Mouse (Mus musculus) right cerebral cortex, postnatal 4 days (tissue): ENCODE data around the gene Rtn4.
"Not testable (repeated sequence)": the region's sequence is repeated elsewhere in the genome, so short reads cannot be mapped to it uniquely, and the experiment has no call there.

Experiments used
- DNase-seq: peaks from one replicate; pipeline ENCODE4 v3.0.0-alpha.2; 2022

Gene Rtn4

GRCm38 (mm10) chr11:29714789-29715188 lies 22.0 kb downstream of the Rtn4 start:
- DNase-seq = no peak

GRCm38 (mm10) chr11:29715499-29715898 lies 22.8 kb downstream of the Rtn4 start:
- no peak for DNase-seq

GRCm38 (mm10) chr11:29718541-29718940 lies 25.8 kb downstream of the Rtn4 start:
- no peak for DNase-seq

- no peak for DNase-seq
Measured at GRCm38 (mm10) chr11:29719597-29719996, 26.9 kb downstream of the Rtn4 start.

GRCm38 (mm10) chr11:29724213-29724612 lies 31.5 kb downstream of the Rtn4 start:
- no peak for DNase-seq

- DNase-seq = no peak
Measured at GRCm38 (mm10) chr11:29725167-29725566, 32.4 kb downstream of the Rtn4 start.

GRCm38 (mm10) chr11:29725610-29726009 lies 32.9 kb downstream of the Rtn4 start:
- DNase-seq = no peak

- no peak for DNase-seq
Measured at GRCm38 (mm10) chr11:29727901-29728300, 35.2 kb downstream of the Rtn4 start.

GRCm38 (mm10) chr11:29739752-29740151 lies 47.0 kb downstream of the Rtn4 start:
- no peak for DNase-seq

GRCm38 (mm10) chr11:29744760-29745430 lies 52.1 kb downstream of the Rtn4 start:
- no peak for DNase-seq

- DNase-seq = no peak
Measured at GRCm38 (mm10) chr11:29745513-29745912, 52.8 kb downstream of the Rtn4 start.

GRCm38 (mm10) chr11:29746203-29746602 lies 53.5 kb downstream of the Rtn4 start:
- no peak for DNase-seq

- no peak for DNase-seq
Measured at GRCm38 (mm10) chr11:29747365-29747764, 54.6 kb downstream of the Rtn4 start.

GRCm38 (mm10) chr11:29747881-29748280 lies 55.1 kb downstream of the Rtn4 start:
- no peak for DNase-seq

- no peak for DNase-seq
Measured at GRCm38 (mm10) chr11:29748750-29749467, 56.2 kb downstream of the Rtn4 start.

GRCm38 (mm10) chr11:29749468-29749829 lies 56.7 kb downstream of the Rtn4 start:
- DNase-seq = no peak

- no peak for DNase-seq
Measured at GRCm38 (mm10) chr11:29751013-29751412, 58.3 kb downstream of the Rtn4 start.

GRCm38 (mm10) chr11:29751648-29752611 lies 59.2 kb downstream of the Rtn4 start:
- no peak for DNase-seq

- DNase-seq = not testable (repeated sequence)
Measured at GRCm38 (mm10) chr11:29756007-29756406, 63.3 kb downstream of the Rtn4 start.

- no peak for DNase-seq
Measured at GRCm38 (mm10) chr11:29758617-29759016, 65.9 kb downstream of the Rtn4 start.

GRCm38 (mm10) chr11:29761387-29761786 lies 68.6 kb downstream of the Rtn4 start:
- DNase-seq = no peak

- DNase-seq = no peak
Measured at GRCm38 (mm10) chr11:29762768-29763167, 70.0 kb downstream of the Rtn4 start.

- DNase-seq = no peak
Measured at GRCm38 (mm10) chr11:29765063-29765462, 72.3 kb downstream of the Rtn4 start.
